Mouse (Mus musculus) midbrain, embryonic 10.5 days (tissue): ENCODE data around the gene Ncmap. TPM values are rescaled to one million over a fixed set of nuclear protein-coding genes. Genes with fewer than 3 reads are reported as not detected.
A peak's percentile ranks its signal among the peaks of the same experiment; 100 is the strongest.

Experiments
- DNase-seq: peaks from one replicate; pipeline ENCODE4 v3.0.0-alpha.2; 2017; ENCODE audit warnings: low spot score
- H3K27ac ChIP-seq: fragments of 300-500 bp; sonication (generic); replicated peaks from 2 replicates; pipeline ENCODE4 v1.5.1; 2016; ENCODE audit warnings: mild to moderate bottlenecking
- H3K27me3 ChIP-seq: fragments of 300-500 bp; sonication (generic); 2 replicates; pipeline ENCODE4 v1.6.1; 2016; ENCODE audit warnings: low read depth, mild to moderate bottlenecking; ENCODE audit not compliant: poor library complexity, severe bottlenecking
- H3K36me3 ChIP-seq: fragments of 300-500 bp; sonication (generic); 2 replicates; pipeline ENCODE4 v1.6.1; 2016; ENCODE audit warnings: mild to moderate bottlenecking, moderate library complexity
- H3K4me1 ChIP-seq: fragments of 300-500 bp; sonication (generic); 2 replicates; pipeline ENCODE4 v1.6.1; 2016
- H3K4me3 ChIP-seq: fragments of 300-500 bp; sonication (generic); 2 replicates; pipeline ENCODE4 v1.5.1; 2016; ENCODE audit warnings: mild to moderate bottlenecking, moderate library complexity
- H3K9me3 ChIP-seq: fragments of 300-500 bp; sonication (generic); replicated peaks from 2 replicates; pipeline ENCODE4 v1.6.1; 2016; ENCODE audit warnings: mild to moderate bottlenecking
- WGBS: fragments of 180-500 bp; shearing (Covaris S2); methylation state at CpG from one replicate; pipeline ENCODE4 v1.1.7; 2016; 5-methylcytosine and 5-hydroxymethylcytosine counted together
- polyA plus RNA-seq: library from polyadenylated mRNA; unstranded; fragments of >200 nt; fragmentation: Nextera tagmentation; extraction: Ambion mirVana; gene quantifications from 2 replicates; pipeline ENCODE4 v1.2.1, GENCODE M21; 2016

Gene Ncmap
- polyA plus RNA-seq, 1 experiment from 2014 or later, result 0.36 TPM

- Histone ChIP-seq H3K4me1 (no peaks in the 10 kb centered on the region; the same call in 1 of the 2 replicates), H3K4me3 (no peak overlapping the region), H3K9me3 (no peaks in the 10 kb centered on the region), H3K27me3 (no peaks in the 10 kb centered on the region), H3K36me3 (peaks cover 3% of the 10 kb centered on the region; the same call in 1 of the 2 replicates), H3K27ac (no peak overlapping the region)
- no peak for DNase-seq
- WGBS, result 88% methylated on average over 9 of the region's 9 CpGs
Measured at GRCm38 (mm10) chr4:135425625-135426024, 27.6 kb upstream of the Ncmap start.

GRCm38 (mm10) chr4:135420961-135421360 is 22.9 kb upstream of the Ncmap start:
- peaks cover 28% of the 10 kb centered on the region for H3K36me3 ChIP-seq
- 93% methylated on average over 13 of the region's 13 CpGs for WGBS
- H3K27ac ChIP-seq, result no peak overlapping the region
- no peak overlapping the region for H3K4me3 ChIP-seq
- no peak for DNase-seq
- no peaks in the 10 kb centered on the region for H3K27me3 ChIP-seq
- no peaks in the 10 kb centered on the region for H3K9me3 ChIP-seq
- no peaks in the 10 kb centered on the region for H3K4me1 ChIP-seq

GRCm38 (mm10) chr4:135420416-135420815 is 22.4 kb upstream of the Ncmap start:
- Histone ChIP-seq H3K27me3 (no peaks in the 10 kb centered on the region), H3K4me1 (no peaks in the 10 kb centered on the region), H3K4me3 (no peak overlapping the region), H3K36me3 (peaks cover 28% of the 10 kb centered on the region), H3K9me3 (no peaks in the 10 kb centered on the region), H3K27ac (no peak overlapping the region)
- 81% methylated on average over 11 of the region's 11 CpGs for WGBS
- DNase-seq, result no peak

GRCm38 (mm10) chr4:135419996-135420395 is 22.0 kb upstream of the Ncmap start:
- Histone ChIP-seq H3K27ac (no peak overlapping the region), H3K27me3 (no peaks in the 10 kb centered on the region), H3K4me1 (no peaks in the 10 kb centered on the region), H3K9me3 (no peaks in the 10 kb centered on the region), H3K4me3 (no peak overlapping the region), H3K36me3 (peaks cover 28% of the 10 kb centered on the region)
- WGBS, result 86% methylated on average over 21 of the region's 21 CpGs
- DNase-seq, result no peak

GRCm38 (mm10) chr4:135416367-135416766 is 18.3 kb upstream of the Ncmap start:
- Histone ChIP-seq H3K27me3 (no peaks in the 10 kb centered on the region), H3K4me1 (no peaks in the 10 kb centered on the region), H3K9me3 (no peaks in the 10 kb centered on the region), H3K27ac (no peak overlapping the region), H3K4me3 (no peak overlapping the region), H3K36me3 (peaks cover 26% of the 10 kb centered on the region)
- 92% methylated on average over 21 of the region's 21 CpGs for WGBS
- no peak for DNase-seq

- Histone ChIP-seq H3K4me3 (no peak overlapping the region), H3K9me3 (no peaks in the 10 kb centered on the region; the same call in 1 of the 2 replicates), H3K27ac (no peak overlapping the region), H3K27me3 (no peaks in the 10 kb centered on the region), H3K4me1 (no peaks in the 10 kb centered on the region), H3K36me3 (peaks cover 11% of the 10 kb centered on the region)
- 88% methylated on average over 8 of the region's 8 CpGs for WGBS
- DNase-seq, result no peak
Measured at GRCm38 (mm10) chr4:135413491-135413890, 15.5 kb upstream of the Ncmap start.

- peaks cover 5% of the 10 kb centered on the region for H3K36me3 ChIP-seq
- H3K4me3 ChIP-seq, result no peak overlapping the region
- peak; percentile 40 for DNase-seq
- H3K27ac ChIP-seq, result no peak overlapping the region
- 45% methylated on average over 4 of the region's 4 CpGs for WGBS
- no peaks in the 10 kb centered on the region for H3K27me3 ChIP-seq
- no peaks in the 10 kb centered on the region; the same call in 1 of the 2 replicates for H3K9me3 ChIP-seq
- no peaks in the 10 kb centered on the region for H3K4me1 ChIP-seq
Measured at GRCm38 (mm10) chr4:135411633-135412032, 13.6 kb upstream of the Ncmap start.

- no peak overlapping the region for H3K27ac ChIP-seq
- 75% methylated on average over 5 of the region's 5 CpGs for WGBS
- H3K9me3 ChIP-seq, result no peaks in the 10 kb centered on the region; the same call in 1 of the 2 replicates
- H3K36me3 ChIP-seq, result no peaks in the 10 kb centered on the region
- peaks cover 6% of the 10 kb centered on the region; the same call in 1 of the 2 replicates for H3K4me1 ChIP-seq
- DNase-seq, result no peak
- H3K27me3 ChIP-seq, result peaks cover 3% of the 10 kb centered on the region; the same call in 1 of the 2 replicates
- no peak overlapping the region for H3K4me3 ChIP-seq
Measured at GRCm38 (mm10) chr4:135406180-135406579, 8.2 kb upstream of the Ncmap start.

- 88% methylated on average over 2 of the region's 2 CpGs for WGBS
- peaks cover 16% of the 10 kb centered on the region for H3K27me3 ChIP-seq
- H3K4me1 ChIP-seq, result peaks cover 6% of the 10 kb centered on the region; the same call in 1 of the 2 replicates
- H3K36me3 ChIP-seq, result no peaks in the 10 kb centered on the region
- no peak for DNase-seq
- no peak overlapping the region for H3K4me3 ChIP-seq
- no peak overlapping the region for H3K27ac ChIP-seq
- no peaks in the 10 kb centered on the region; the same call in 1 of the 2 replicates for H3K9me3 ChIP-seq
Measured at GRCm38 (mm10) chr4:135404916-135405315, 6.9 kb upstream of the Ncmap start.

- Histone ChIP-seq H3K27ac (no peak overlapping the region), H3K9me3 (no peaks in the 10 kb centered on the region), H3K4me3 (no peak overlapping the region), H3K4me1 (peaks cover 6% of the 10 kb centered on the region; the same call in 1 of the 2 replicates), H3K27me3 (peaks cover 24% of the 10 kb centered on the region), H3K36me3 (no peaks in the 10 kb centered on the region)
- no peak for DNase-seq
- WGBS, result 77% methylated on average over 10 of the region's 10 CpGs
Measured at GRCm38 (mm10) chr4:135404048-135404447, 6.0 kb upstream of the Ncmap start.

GRCm38 (mm10) chr4:135401881-135402280 is 3.9 kb upstream of the Ncmap start:
- no peaks in the 10 kb centered on the region for H3K36me3 ChIP-seq
- no peak overlapping the region for H3K4me3 ChIP-seq
- 21% methylated on average over 7 of the region's 7 CpGs for WGBS
- H3K9me3 ChIP-seq, result no peaks in the 10 kb centered on the region
- peaks cover 46% of the 10 kb centered on the region for H3K27me3 ChIP-seq
- no peak overlapping the region for H3K27ac ChIP-seq
- DNase-seq, result no peak
- H3K4me1 ChIP-seq, result peaks cover 19% of the 10 kb centered on the region

GRCm38 (mm10) chr4:135397551-135397950 is 476 bp downstream of the Ncmap start:
- WGBS, result 3% methylated on average over 16 of the region's 16 CpGs
- H3K4me3 ChIP-seq, result peak overlapping the region; percentile 53

GRCm38 (mm10) chr4:135396303-135396702 is 1.7 kb downstream of the Ncmap start:
- Histone ChIP-seq H3K4me1 (peaks cover 13% of the 10 kb centered on the region), H3K9me3 (no peaks in the 10 kb centered on the region), H3K27me3 (peaks cover 62% of the 10 kb centered on the region), H3K36me3 (no peaks in the 10 kb centered on the region), H3K4me3 (no peak overlapping the region), H3K27ac (no peak overlapping the region)
- 91% methylated on average over 5 of the region's 5 CpGs for WGBS
- no peak for DNase-seq

More at GRCm38 (mm10) chr4:135397551-135397950, 476 bp downstream of the Ncmap start:
- DNase-seq, result peak; percentile 32
- H3K4me1 ChIP-seq, result peaks cover 19% of the 10 kb centered on the region
- H3K27ac ChIP-seq, result no peak overlapping the region
- no peaks in the 10 kb centered on the region for H3K36me3 ChIP-seq
- H3K27me3 ChIP-seq, result peaks cover 64% of the 10 kb centered on the region
- no peaks in the 10 kb centered on the region for H3K9me3 ChIP-seq

GRCm38 (mm10) chr4:135395375-135395774 is 2.7 kb downstream of the Ncmap start:
- H3K4me3 ChIP-seq, result no peak overlapping the region
- H3K36me3 ChIP-seq, result no peaks in the 10 kb centered on the region
- 90% methylated on average over 4 of the region's 4 CpGs for WGBS
- peaks cover 53% of the 10 kb centered on the region for H3K27me3 ChIP-seq
- no peak for DNase-seq
- no peaks in the 10 kb centered on the region for H3K9me3 ChIP-seq
- no peak overlapping the region for H3K27ac ChIP-seq
- peaks cover 13% of the 10 kb centered on the region for H3K4me1 ChIP-seq
